Mouse (Mus musculus) intestine, embryonic 16.5 days (tissue): ENCODE data around the gene Eef1akmt3. TPM values are rescaled to one million over a fixed set of nuclear protein-coding genes. Genes with fewer than 3 reads are reported as not detected.
A peak's percentile ranks its signal among the peaks of the same experiment; 100 is the strongest.

Experiments used
- ATAC-seq: fragments of 200-750 bp; cut with Nextera tagmentation; 2 replicates; pipeline ENCODE4 v1.8.0; 2017; ENCODE audit warnings: moderate TSS enrichment, moderate library complexity
- H3K27ac ChIP-seq: fragments of 300-500 bp; sonication (generic); 2 replicates; pipeline ENCODE4 v1.5.1; 2014; ENCODE audit warnings: mild to moderate bottlenecking, low read length
- H3K27me3 ChIP-seq: fragments of 300-500 bp; sonication (generic); replicated peaks from 2 replicates; pipeline ENCODE4 v1.6.1; 2014; ENCODE audit warnings: low read length, control low read depth, mixed read lengths; ENCODE audit not compliant: control insufficient read depth, insufficient read depth
- H3K36me3 ChIP-seq: fragments of 300-500 bp; sonication (generic); 2 replicates; pipeline ENCODE4 v1.6.1; 2014; ENCODE audit warnings: low read length, control low read depth; ENCODE audit not compliant: control insufficient read depth, insufficient read depth
- H3K4me1 ChIP-seq: fragments of 300-500 bp; sonication (generic); 2 replicates; pipeline ENCODE4 v1.6.1; 2014; ENCODE audit warnings: low read length, control low read depth, mixed read lengths; ENCODE audit not compliant: control insufficient read depth, insufficient read depth
- H3K4me2 ChIP-seq: fragments of 300-500 bp; sonication (generic); 2 replicates; pipeline ENCODE4 v1.6.1; 2014; ENCODE audit warnings: low read depth, low read length, control low read depth
- H3K4me3 ChIP-seq: fragments of 300-500 bp; sonication (generic); 2 replicates; pipeline ENCODE4 v1.5.1; 2014; ENCODE audit warnings: mild to moderate bottlenecking, low read length
- H3K9ac ChIP-seq: fragments of 300-500 bp; sonication (generic); 2 replicates; pipeline ENCODE4 v1.6.1; 2014; ENCODE audit warnings: low read depth, low read length
- H3K9me3 ChIP-seq: fragments of 300-500 bp; sonication (generic); 2 replicates; pipeline ENCODE4 v1.6.1; 2016; ENCODE audit warnings: low read length, control low read depth; ENCODE audit not compliant: control insufficient read depth
- WGBS: fragments of 180-500 bp; shearing (Covaris S2); extraction: QIAGEN DNeasy Blood & Tissue Kit; methylation state at CpG from one replicate; pipeline ENCODE4 v1.1.7; 2014; 5-methylcytosine and 5-hydroxymethylcytosine counted together
- microRNA counts: library from miRNA; unstranded; fragments of <30 nt; microRNA quantifications from one replicate; lab custom pipeline; 2016
- microRNA-seq: library from miRNA; unstranded; fragments of <30 nt; microRNA quantifications from one replicate; pipeline ENCODE4, GENCODE M21; 2016
- polyA plus RNA-seq: library from polyadenylated mRNA; unstranded; fragments of >200 nt; fragmentation: Nextera tagmentation; extraction: Ambion mirVana; gene quantifications from 2 replicates; pipeline ENCODE4 v1.2.1, GENCODE M21; 2015

The Eef1akmt3 gene
- polyA plus RNA-seq, 1 experiment from 2014 or later, result 0.49 TPM

DNA sequence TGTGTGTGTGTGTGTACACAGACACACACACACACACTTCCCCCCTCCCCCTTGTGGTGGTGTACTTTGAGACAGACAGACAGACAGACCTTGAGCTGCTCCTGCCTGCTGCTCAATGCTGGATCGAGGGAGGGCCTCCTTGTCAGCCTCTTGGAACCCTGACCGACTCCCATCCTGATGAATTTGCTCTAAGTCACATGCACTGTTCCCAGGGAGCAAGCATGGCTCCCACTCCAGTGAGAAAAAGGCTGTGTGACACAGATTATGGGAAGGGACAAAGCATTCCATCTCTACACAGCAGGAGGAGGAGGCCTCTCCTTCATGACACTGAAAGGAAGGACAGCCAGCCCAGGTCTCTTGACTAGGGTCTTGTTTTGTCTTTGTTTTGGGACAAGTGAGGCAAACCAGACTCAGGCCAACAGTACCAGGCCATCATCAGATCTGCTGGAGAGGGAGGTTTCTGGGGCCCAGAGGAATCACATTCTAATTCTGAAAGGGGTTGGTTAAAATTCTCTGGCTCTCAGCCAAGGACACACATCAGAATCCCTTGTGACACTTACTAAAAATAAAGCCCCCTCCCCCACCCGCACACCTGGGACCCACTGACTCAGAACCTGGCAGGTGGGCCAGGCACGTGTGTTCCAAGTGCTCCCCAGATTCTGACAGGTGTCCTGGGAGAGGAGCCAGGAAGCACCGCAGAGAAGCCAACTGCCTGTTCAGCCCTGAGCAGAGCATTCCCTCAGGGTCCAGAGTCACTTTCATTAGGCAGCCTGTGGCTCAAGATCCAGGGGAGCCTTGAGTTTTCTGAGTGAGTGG lies 56.9 kb downstream of the Eef1akmt3 start:
- Histone ChIP-seq H3K9ac (peak overlapping the region; percentile 36; the same call in 1 of the 2 replicates), H3K4me1 (peaks cover 85% of the 10 kb centered on the region), H3K4me2 (peak overlapping the region; percentile 94), H3K4me3 (peak overlapping the region; percentile 10), H3K27ac (peak overlapping the region; percentile 68), H3K27me3 (no peaks in the 10 kb centered on the region), H3K9me3 (no peaks in the 10 kb centered on the region), H3K36me3 (no peaks in the 10 kb centered on the region; the same call in 1 of the 2 replicates)
- WGBS, result 20% methylated on average over 5 of the region's 5 CpGs
- no peak for ATAC-seq

DNA sequence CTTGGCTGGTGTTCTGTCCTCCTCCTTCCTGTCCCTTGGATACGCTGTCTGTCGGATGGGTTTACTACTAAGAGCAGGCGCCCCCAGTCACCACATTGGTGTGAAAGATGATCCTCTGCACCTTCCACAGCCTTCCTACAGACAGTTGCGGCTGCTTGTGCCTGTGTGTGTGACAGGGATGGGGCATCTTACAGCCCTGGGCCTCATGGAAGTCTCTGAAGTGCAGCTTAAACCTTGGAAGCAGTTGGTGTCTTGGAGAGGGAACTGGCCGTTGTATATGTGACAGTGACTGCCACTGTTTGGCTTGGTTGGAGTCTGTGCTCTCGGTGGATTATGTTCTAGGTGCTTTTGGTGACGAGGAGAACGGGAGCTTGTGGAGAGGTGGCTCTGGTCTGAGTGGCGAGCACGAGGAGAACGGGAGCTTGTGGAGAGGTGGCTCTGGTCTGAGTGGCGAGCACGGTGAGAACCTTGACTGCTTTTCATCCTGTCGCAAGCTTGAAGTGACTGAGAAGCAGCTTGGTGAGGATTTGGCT lies 58.1 kb downstream of the Eef1akmt3 start:
- no peak for ATAC-seq
- H3K27ac ChIP-seq, result peak overlapping the region; percentile 68

DNA sequence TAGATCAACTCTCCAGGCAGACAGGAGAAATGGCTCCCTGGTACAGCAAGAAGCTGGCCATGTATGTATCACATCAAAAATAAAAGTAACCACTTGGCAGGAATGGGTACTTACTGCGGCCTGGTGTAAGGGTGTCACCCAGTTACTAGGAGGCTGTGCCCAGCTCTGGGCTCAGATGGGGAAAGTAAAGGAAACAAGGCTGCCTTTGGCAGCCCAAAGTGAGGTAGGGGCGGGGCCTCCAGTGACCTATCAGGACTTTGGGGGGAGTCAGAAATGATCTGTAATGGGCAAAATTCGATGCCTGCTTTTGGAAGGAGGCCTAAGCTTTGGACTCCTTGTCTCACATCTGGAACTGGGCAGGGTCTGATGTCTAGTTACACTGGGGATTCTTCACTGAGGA lies 59.6 kb downstream of the Eef1akmt3 start:
- Histone ChIP-seq H3K36me3 (no peaks in the 10 kb centered on the region; the same call in 1 of the 2 replicates), H3K4me3 (peak overlapping the region; percentile 93), H3K9ac (peak overlapping the region; percentile 63; the same call in 1 of the 2 replicates), H3K27ac (no peak overlapping the region), H3K4me1 (peaks cover 70% of the 10 kb centered on the region), H3K9me3 (no peaks in the 10 kb centered on the region), H3K27me3 (no peaks in the 10 kb centered on the region), H3K4me2 (peak overlapping the region; percentile 94)
- ATAC-seq, result no peak
- WGBS, result 41% methylated on average over 3 of the region's 3 CpGs

More for the DNA sequence above, 58.1 kb downstream of the Eef1akmt3 start:
- Histone ChIP-seq H3K9ac (peak overlapping the region; percentile 63), H3K4me1 (peaks cover 75% of the 10 kb centered on the region), H3K36me3 (no peaks in the 10 kb centered on the region; the same call in 1 of the 2 replicates), H3K4me3 (peak overlapping the region; percentile 93), H3K4me2 (peak overlapping the region; percentile 94), H3K27me3 (no peaks in the 10 kb centered on the region), H3K9me3 (no peaks in the 10 kb centered on the region)
- 32% methylated on average over 14 of the region's 14 CpGs for WGBS

MicroRNAs within 50 kb of the gene (microRNA counts, 519-probe panel; counts per million panel counts)
- microRNA mmu-miR-26a (lab: Ali Mortazavi, UCI) (2,528 counts per million, percentile 62 among the panel's probes with 10 or more counts), microRNA mmu-miR-546 (lab: Ali Mortazavi, UCI) (35.7 counts per million)

Small RNA genes lying within 50 kb of the gene (microRNA-seq; reads per million reads assigned to microRNA genes)
- gene Mir26a-2, result 45.3 reads per million, percentile 38 among the genes with 10 or more reads in this experiment
- gene Mir546, result not detected

Other genes with a start within 250 kb of the Eef1akmt3 start
- gene Atp23, start 140.2 kb downstream of the Eef1akmt3 start, polyA plus RNA-seq, result 14.8 and 15.3 TPM in 2 replicates
- 41.2 and 44.0 TPM in 2 replicates for gene Ctdsp2, start 62.8 kb downstream of the Eef1akmt3 start, polyA plus RNA-seq
- gene Avil, start 40.8 kb downstream of the Eef1akmt3 start, polyA plus RNA-seq, result 0.21 and 0.28 TPM in 2 replicates
- gene Tsfm, start 10.7 kb downstream of the Eef1akmt3 start, polyA plus RNA-seq, result 85.7 and 100 TPM in 2 replicates
- gene Mettl1, start 99 bp downstream of the Eef1akmt3 start, polyA plus RNA-seq, result 42.4 and 48.3 TPM in 2 replicates
- 0.05 and 0.11 TPM in 2 replicates for gene Cyp27b1, start 6.7 kb upstream of the Eef1akmt3 start, polyA plus RNA-seq
- gene March9, start 18.7 kb upstream of the Eef1akmt3 start, polyA plus RNA-seq, result 0.40 and 0.50 TPM in 2 replicates
- gene Cdk4, start 22.0 kb upstream of the Eef1akmt3 start, polyA plus RNA-seq, result 1,474 and 1,595 TPM in 2 replicates
- gene Tspan31, start 28.8 kb upstream of the Eef1akmt3 start, polyA plus RNA-seq, result 189 and 206 TPM in 2 replicates
- gene Agap2, start 33.8 kb upstream of the Eef1akmt3 start, polyA plus RNA-seq, result 0.05 and 0.21 TPM in 2 replicates
- gene Os9, start 79.6 kb upstream of the Eef1akmt3 start, polyA plus RNA-seq, result 110 and 116 TPM in 2 replicates
- 65.6 and 66.7 TPM in 2 replicates for gene B4galnt1, start 123.7 kb upstream of the Eef1akmt3 start, polyA plus RNA-seq
- 1.0 and 1.1 TPM in 2 replicates for gene Slc26a10, start 139.1 kb upstream of the Eef1akmt3 start, polyA plus RNA-seq
- 44.7 and 46.3 TPM in 2 replicates for gene Arhgef25, start 148.6 kb upstream of the Eef1akmt3 start, polyA plus RNA-seq
- 54.4 and 56.9 TPM in 2 replicates for gene Dtx3, start 154.2 kb upstream of the Eef1akmt3 start, polyA plus RNA-seq
- gene Pip4k2c, start 170.1 kb upstream of the Eef1akmt3 start, polyA plus RNA-seq, result 40.3 and 44.5 TPM in 2 replicates
- gene Kif5a, start 221.8 kb upstream of the Eef1akmt3 start, polyA plus RNA-seq, result 5.2 and 5.3 TPM in 2 replicates
- gene Dctn2, start 224.9 kb upstream of the Eef1akmt3 start, polyA plus RNA-seq, result 162 and 170 TPM in 2 replicates
- gene Mbd6, start 247.5 kb upstream of the Eef1akmt3 start, polyA plus RNA-seq, result 9.9 and 11.1 TPM in 2 replicates